Mouse (Mus musculus) right cerebral cortex, adult 18-20 months (tissue): ENCODE results near the gene Cd83.

Experiments
- DNase-seq: peaks from one replicate; pipeline ENCODE4 v3.0.0; 2022; ENCODE audit warnings: mixed read lengths

Gene Cd83

DNA sequence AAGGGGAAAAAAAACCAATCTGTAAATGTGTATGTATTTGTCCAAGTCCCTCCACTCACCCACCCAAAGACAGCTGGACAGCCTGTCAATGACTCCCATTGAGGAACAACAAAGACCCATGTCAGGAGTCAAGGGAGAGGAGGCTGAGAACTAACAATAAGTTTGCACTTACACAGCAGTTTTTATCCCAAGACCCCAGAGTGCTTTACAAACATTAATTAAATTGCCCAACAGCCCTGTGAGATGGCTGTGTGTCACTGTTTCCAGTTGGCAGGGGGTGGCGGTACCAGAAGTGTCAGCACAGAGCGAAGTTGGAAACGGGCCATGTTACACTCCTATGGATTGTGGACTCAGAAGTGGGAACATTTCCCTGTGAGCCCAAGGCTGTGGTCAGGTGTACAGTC is 22.7 kb downstream of the Cd83 start:
- no peak for DNase-seq

GRCm38 (mm10) chr13:43810621-43811020 is 26.0 kb downstream of the Cd83 start:
- no peak for DNase-seq

DNA sequence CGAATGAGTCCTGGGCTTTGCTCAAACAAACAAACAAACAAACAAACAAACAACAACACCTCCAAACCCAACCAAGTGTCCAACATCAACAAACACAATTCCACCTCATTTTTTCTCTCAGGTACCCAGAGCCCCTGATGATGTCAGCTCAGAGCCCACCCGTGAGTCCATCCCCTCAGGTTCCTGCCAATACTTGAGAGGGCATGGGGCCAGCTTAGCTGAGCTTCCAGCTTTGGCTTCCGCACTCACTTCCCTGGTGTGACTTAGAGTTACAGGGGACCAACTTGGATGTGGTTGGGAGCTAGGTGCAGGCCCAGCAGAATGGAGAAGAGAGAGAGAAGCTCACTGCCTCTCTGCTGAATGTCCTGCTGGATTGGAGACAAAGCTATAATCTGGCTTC is 27.3 kb downstream of the Cd83 start:
- no peak for DNase-seq

GRCm38 (mm10) chr13:43813431-43813830 is 28.9 kb downstream of the Cd83 start:
- DNase-seq = no peak

DNA sequence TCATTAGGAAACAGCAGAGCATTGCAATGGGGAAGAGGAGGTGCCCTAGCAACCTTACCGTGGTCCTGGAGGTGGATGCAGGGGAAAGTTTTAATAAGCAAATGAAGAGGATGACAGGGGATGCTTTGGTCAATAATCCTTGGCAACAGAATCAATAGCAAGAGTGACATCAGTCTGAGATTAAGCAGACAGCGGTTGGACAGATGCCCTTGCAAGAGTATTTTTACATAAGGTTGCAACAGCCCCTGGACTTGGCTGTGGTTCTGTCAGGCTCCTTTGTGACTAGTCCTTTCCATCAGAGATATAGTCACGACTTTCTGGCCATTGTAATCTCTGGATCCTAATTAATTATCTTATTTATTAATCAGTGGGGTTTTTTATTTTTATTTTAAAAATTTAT is 32.9 kb downstream of the Cd83 start:
- DNase-seq = no peak

GRCm38 (mm10) chr13:43818307-43819019 is 33.9 kb downstream of the Cd83 start:
- no peak for DNase-seq

GRCm38 (mm10) chr13:43819020-43819310 is 34.4 kb downstream of the Cd83 start:
- no peak for DNase-seq

- no peak for DNase-seq
Measured at GRCm38 (mm10) chr13:43820071-43820470, 35.5 kb downstream of the Cd83 start.

DNA sequence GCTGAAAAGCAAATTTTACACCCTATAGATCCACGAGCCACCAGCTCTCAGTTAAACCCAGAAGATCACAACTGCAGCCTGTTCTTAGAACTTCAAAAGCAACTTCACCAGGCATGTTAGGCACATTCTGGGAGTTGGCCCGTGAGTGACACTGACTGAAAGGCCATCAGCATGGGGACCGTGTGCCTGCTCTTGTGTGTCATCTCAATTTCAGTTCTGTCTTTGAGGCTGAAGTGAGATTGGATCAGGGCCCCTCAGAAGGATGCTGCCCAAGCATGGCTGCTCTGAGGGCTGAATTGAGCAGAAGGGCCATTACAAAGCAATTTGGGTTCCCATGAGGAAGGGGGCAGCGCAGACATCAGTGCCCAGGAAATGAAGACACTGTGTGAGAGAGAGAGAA is 37.7 kb downstream of the Cd83 start:
- DNase-seq = no peak

GRCm38 (mm10) chr13:43828648-43829047 is 44.1 kb downstream of the Cd83 start:
- DNase-seq = no peak

DNA sequence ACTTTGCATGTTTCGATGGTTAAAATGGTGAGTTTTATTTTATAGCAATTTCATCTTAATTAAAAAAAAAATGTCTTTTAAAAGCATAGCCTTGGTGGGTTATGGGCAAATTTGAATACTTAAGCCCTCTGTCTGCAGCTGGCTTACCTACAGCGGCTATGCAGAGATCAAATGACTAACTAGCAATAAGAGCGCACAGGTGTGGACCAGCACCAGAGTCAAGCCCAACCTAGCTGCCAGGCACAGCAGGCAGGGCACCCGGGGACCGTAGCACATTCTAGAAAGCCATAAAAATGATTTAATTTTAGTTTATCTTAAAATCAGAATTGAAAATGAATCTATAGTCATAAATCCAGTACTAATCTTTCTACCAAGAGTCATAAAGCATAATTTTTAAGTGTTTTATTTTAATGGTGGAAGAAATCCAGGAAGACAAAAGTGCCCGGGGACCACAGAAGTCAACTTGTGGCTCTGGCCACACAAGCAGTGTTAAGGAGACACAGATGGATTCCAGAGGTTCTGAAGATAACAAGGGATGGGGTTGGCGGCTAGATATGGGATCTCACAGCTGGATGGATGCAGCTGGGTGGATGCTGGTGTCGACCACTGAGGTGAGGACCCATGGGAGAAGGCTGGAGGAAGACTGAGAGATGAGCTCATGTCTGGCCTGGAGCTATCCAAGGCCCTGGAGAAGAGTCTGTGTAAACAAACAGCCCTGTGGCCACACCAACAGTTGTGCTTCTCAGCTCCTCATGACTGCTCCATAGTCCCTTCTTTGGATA is 46.5 kb downstream of the Cd83 start:
- DNase-seq = no peak

DNA sequence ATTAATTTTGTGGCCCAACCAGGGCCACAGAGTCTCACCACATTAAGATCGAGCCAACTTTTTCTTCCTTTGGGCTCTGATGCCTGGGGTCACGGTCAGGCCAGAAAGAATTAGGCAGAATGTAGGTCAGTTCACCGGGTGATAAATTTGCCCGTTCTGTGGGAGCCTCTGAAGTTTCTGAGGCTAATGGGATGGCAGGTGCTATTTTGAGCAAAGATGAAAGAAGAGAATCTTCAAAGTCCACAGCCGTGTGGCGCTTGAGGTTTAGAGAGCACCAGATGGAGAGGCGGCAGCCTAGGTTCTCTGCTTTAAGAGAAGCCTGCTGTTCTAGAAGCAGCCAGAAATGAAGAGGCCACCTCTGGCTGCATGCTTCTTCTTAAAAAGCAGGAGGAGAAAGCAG is 48.2 kb downstream of the Cd83 start:
- DNase-seq = no peak

GRCm38 (mm10) chr13:43836376-43836775 is 51.8 kb downstream of the Cd83 start:
- no peak for DNase-seq

DNA sequence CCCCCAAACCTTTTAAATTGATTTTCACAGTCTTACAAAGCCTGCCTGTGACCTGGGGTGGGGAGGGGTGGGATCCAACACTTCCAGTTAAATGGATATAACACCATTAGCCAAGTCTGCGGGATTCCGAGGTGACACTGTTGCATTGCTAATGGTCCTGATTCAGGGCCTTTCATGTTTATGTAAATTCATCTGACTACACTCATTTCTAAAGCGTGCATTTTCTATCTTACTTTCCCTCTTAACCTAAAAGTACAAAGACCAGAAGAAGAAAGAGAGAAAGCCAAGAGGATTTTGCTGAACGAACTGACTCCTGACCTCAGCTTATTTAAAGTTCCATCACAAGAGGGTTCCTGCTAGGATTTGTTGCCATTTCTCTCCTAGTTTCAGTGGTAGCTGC is 53.2 kb downstream of the Cd83 start:
- no peak for DNase-seq

GRCm38 (mm10) chr13:43845151-43845550 is 60.6 kb downstream of the Cd83 start:
- DNase-seq = no peak

GRCm38 (mm10) chr13:43847186-43847585 is 62.6 kb downstream of the Cd83 start:
- no peak for DNase-seq

GRCm38 (mm10) chr13:43849816-43850215 is 65.2 kb downstream of the Cd83 start:
- DNase-seq = no peak

DNA sequence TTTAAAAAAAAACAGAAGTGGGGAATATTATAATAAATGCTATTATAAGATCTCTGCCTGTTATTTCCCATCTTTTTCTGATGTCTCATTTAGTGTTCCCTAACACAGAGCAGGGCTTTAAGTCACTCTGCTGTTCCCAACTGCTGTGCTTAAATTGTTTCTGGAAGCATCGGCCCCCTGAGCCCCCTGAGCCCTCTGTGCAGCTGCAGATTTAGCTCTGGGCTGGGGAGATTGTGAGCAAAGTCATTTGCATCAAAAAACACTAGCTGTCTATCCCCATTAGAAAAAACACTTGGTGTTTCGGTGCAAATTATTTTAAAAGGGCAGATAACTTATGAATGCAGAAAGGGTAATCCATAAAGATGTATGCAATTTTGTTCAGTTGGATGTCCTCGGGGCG is 66.5 kb downstream of the Cd83 start:
- no peak for DNase-seq
